Mouse (Mus musculus) liver, postnatal 0 days (tissue): Measurements from ENCODE around the gene Ntm. TPM values are rescaled to one million over a fixed set of nuclear protein-coding genes. Genes with fewer than 3 reads are reported as not detected.

Experiments used
- ATAC-seq: fragments of 200-750 bp; cut with Nextera tagmentation; 2 replicates; pipeline ENCODE4 v1.8.0; 2017; ENCODE audit warnings: mild to moderate bottlenecking, moderate library complexity
- DNase-seq: peaks from one replicate; pipeline ENCODE4 v3.0.0-alpha.2; 2016
- H3K27ac ChIP-seq: fragments of 300-500 bp; sonication (generic); 2 replicates; pipeline ENCODE4 v1.5.1; 2014; ENCODE audit warnings: antibody characterized with exemption, moderate library complexity, mild to moderate bottlenecking, low read depth
- H3K27me3 ChIP-seq: fragments of 300-500 bp; sonication (generic); 2 replicates; pipeline ENCODE4 v1.6.1; 2014; ENCODE audit warnings: low read length, control low read depth, mixed read lengths; ENCODE audit not compliant: insufficient read depth
- H3K36me3 ChIP-seq: fragments of 300-500 bp; sonication (generic); replicated peaks from 2 replicates; pipeline ENCODE4 v1.6.1; 2014; ENCODE audit warnings: mild to moderate bottlenecking, control low read depth, low read length, moderate library complexity, mixed read lengths; ENCODE audit not compliant: insufficient read depth
- H3K4me1 ChIP-seq: fragments of 300-500 bp; sonication (generic); 2 replicates; pipeline ENCODE4 v1.6.1; 2014; ENCODE audit warnings: antibody characterized with exemption, mild to moderate bottlenecking, control low read depth; ENCODE audit not compliant: insufficient read depth
- H3K4me2 ChIP-seq: fragments of 300-500 bp; sonication (generic); 2 replicates; pipeline ENCODE4 v1.6.1; 2014; ENCODE audit warnings: low read depth, mild to moderate bottlenecking, low read length, moderate library complexity, mixed read lengths
- H3K4me3 ChIP-seq: fragments of 300-500 bp; sonication (generic); 2 replicates; pipeline ENCODE4 v1.5.1; 2014; ENCODE audit warnings: low read depth, low read length
- H3K9ac ChIP-seq: fragments of 300-500 bp; sonication (generic); replicated peaks from 2 replicates; pipeline ENCODE4 v1.6.1; 2014; ENCODE audit warnings: mild to moderate bottlenecking, moderate library complexity
- H3K9me3 ChIP-seq: fragments of 300-500 bp; sonication (generic); 2 replicates; pipeline ENCODE4 v1.6.1; 2016; ENCODE audit warnings: mild to moderate bottlenecking, control low read depth, low read length, mixed read lengths
- CTCF ChIP-seq: sonication (generic); IDR thresholded peaks from 2 replicates; pipeline ENCODE4 v1.5.1; 2016; ENCODE audit warnings: antibody characterized with exemption, low read depth
- EP300 ChIP-seq: IDR thresholded peaks from 2 replicates; pipeline ENCODE4 v1.6.1; 2016; ENCODE audit warnings: antibody characterized with exemption, low read depth, mild to moderate bottlenecking
- WGBS: fragments of 180-500 bp; shearing (Covaris S2); extraction: QIAGEN DNeasy Blood & Tissue Kit; methylation state at CpG from one replicate; pipeline ENCODE4 v1.1.7; 2014; ENCODE audit not compliant: insufficient replicate concordance; 5-methylcytosine and 5-hydroxymethylcytosine counted together
- polyA plus RNA-seq: library from polyadenylated mRNA; unstranded; fragments of >200 nt; fragmentation: Nextera tagmentation; extraction: Ambion mirVana; gene quantifications from 2 replicates; pipeline ENCODE4 v1.2.1, GENCODE M21; 2015

Gene Ntm
- polyA plus RNA-seq, 1 experiment from 2014 or later: 1.00 TPM

- TF ChIP-seq CTCF: no peak
- TF ChIP-seq EP300: no peak
- Histone ChIP-seq H3K4me2 (no peak overlapping the region), H3K4me3 (no peak overlapping the region), H3K27me3 (no peaks in the 10 kb centered on the region), H3K27ac (no peak overlapping the region), H3K4me1 (no peaks in the 10 kb centered on the region), H3K9me3 (no peaks in the 10 kb centered on the region), H3K36me3 (no peaks in the 10 kb centered on the region), H3K9ac (no peak overlapping the region)
- no peak for ATAC-seq
- DNase-seq: no peak
- 75% methylated on average over 5 of the region's 5 CpGs for WGBS
These were observed 70.1 kb downstream of the Ntm start for GRCm38 (mm10) chr9:29892792-29893191.

GRCm38 (mm10) chr9:29888712-29889111 lies 74.2 kb downstream of the Ntm start:
- H3K4me2 ChIP-seq: no peak overlapping the region
- WGBS: 33% methylated on average over 3 of the region's 3 CpGs

GRCm38 (mm10) chr9:29887924-29888323 lies 75.0 kb downstream of the Ntm start:
- no peak overlapping the region for H3K9ac ChIP-seq
- no peak for ATAC-seq

More at GRCm38 (mm10) chr9:29888712-29889111, 74.2 kb downstream of the Ntm start:
- no peak overlapping the region for H3K27ac ChIP-seq
- no peak overlapping the region for H3K9ac ChIP-seq
- no peaks in the 10 kb centered on the region for H3K4me1 ChIP-seq
- TF ChIP-seq CTCF (no peak), EP300 (no peak)
- no peaks in the 10 kb centered on the region for H3K36me3 ChIP-seq
- H3K27me3 ChIP-seq: no peaks in the 10 kb centered on the region
- DNase-seq: no peak
- H3K9me3 ChIP-seq: no peaks in the 10 kb centered on the region
- no peak for ATAC-seq
- no peak overlapping the region for H3K4me3 ChIP-seq

GRCm38 (mm10) chr9:29884062-29884461 lies 78.9 kb downstream of the Ntm start:
- H3K4me3 ChIP-seq: no peak overlapping the region
- H3K27me3 ChIP-seq: no peaks in the 10 kb centered on the region
- 84% methylated on average over 3 of the region's 3 CpGs for WGBS
- no peak overlapping the region for H3K9ac ChIP-seq
- H3K36me3 ChIP-seq: no peaks in the 10 kb centered on the region
- no peaks in the 10 kb centered on the region for H3K4me1 ChIP-seq
- ATAC-seq (no peak), DNase-seq (no peak)
- no peak overlapping the region for H3K4me2 ChIP-seq
- no peak overlapping the region for H3K27ac ChIP-seq
- TF ChIP-seq EP300 (no peak), CTCF (no peak)
- H3K9me3 ChIP-seq: no peaks in the 10 kb centered on the region

More at GRCm38 (mm10) chr9:29887924-29888323, 75.0 kb downstream of the Ntm start:
- H3K4me1 ChIP-seq: no peaks in the 10 kb centered on the region
- H3K27me3 ChIP-seq: no peaks in the 10 kb centered on the region
- TF ChIP-seq CTCF: no peak
- TF ChIP-seq EP300: no peak
- no peak overlapping the region for H3K27ac ChIP-seq
- no peak for DNase-seq
- H3K4me3 ChIP-seq: no peak overlapping the region
- no peaks in the 10 kb centered on the region for H3K9me3 ChIP-seq
- no peaks in the 10 kb centered on the region for H3K36me3 ChIP-seq
- H3K4me2 ChIP-seq: no peak overlapping the region
- 71% methylated on average over 5 of the region's 5 CpGs for WGBS

GRCm38 (mm10) chr9:29881614-29882013 lies 81.3 kb downstream of the Ntm start:
- Histone ChIP-seq H3K9me3 (no peaks in the 10 kb centered on the region), H3K27ac (no peak overlapping the region), H3K4me2 (no peak overlapping the region), H3K9ac (no peak overlapping the region), H3K27me3 (no peaks in the 10 kb centered on the region), H3K36me3 (no peaks in the 10 kb centered on the region), H3K4me3 (no peak overlapping the region), H3K4me1 (no peaks in the 10 kb centered on the region)
- TF ChIP-seq EP300: no peak
- TF ChIP-seq CTCF: no peak
- 71% methylated on average over 5 of the region's 5 CpGs for WGBS
- no peak for DNase-seq
- ATAC-seq: no peak

- no peaks in the 10 kb centered on the region for H3K36me3 ChIP-seq
- DNase-seq: no peak
- H3K4me3 ChIP-seq: no peak overlapping the region
- H3K27me3 ChIP-seq: no peaks in the 10 kb centered on the region
- no peaks in the 10 kb centered on the region for H3K9me3 ChIP-seq
- no peak for TF ChIP-seq CTCF
- TF ChIP-seq EP300: no peak
- ATAC-seq: no peak
- no peak overlapping the region for H3K9ac ChIP-seq
- H3K27ac ChIP-seq: no peak overlapping the region
- no peak overlapping the region for H3K4me2 ChIP-seq
- WGBS: 69% methylated on average over 3 of the region's 3 CpGs
- H3K4me1 ChIP-seq: no peaks in the 10 kb centered on the region
These were observed 85.4 kb downstream of the Ntm start for GRCm38 (mm10) chr9:29877583-29877982.

- H3K27me3 ChIP-seq: no peaks in the 10 kb centered on the region
- H3K4me2 ChIP-seq: no peak overlapping the region
- TF ChIP-seq CTCF (no peak), EP300 (no peak)
- no peak overlapping the region for H3K4me3 ChIP-seq
- H3K9me3 ChIP-seq: no peaks in the 10 kb centered on the region
- ATAC-seq (no peak), DNase-seq (no peak)
- H3K4me1 ChIP-seq: no peaks in the 10 kb centered on the region
- H3K9ac ChIP-seq: no peak overlapping the region
- H3K36me3 ChIP-seq: no peaks in the 10 kb centered on the region
- H3K27ac ChIP-seq: no peak overlapping the region
- WGBS: 68% methylated on average over 5 of the region's 5 CpGs
These were observed 95.2 kb downstream of the Ntm start for GRCm38 (mm10) chr9:29867746-29868145.
